ENCODE assay signal across 10 mouse cellular contexts in genomic region chr11:55075602-55076001, GRCm38 (mm10). TPM values are rescaled to one million over a fixed set of nuclear protein-coding genes. Genes with fewer than 3 reads are reported as not detected.
DNase-seq lines count a peak whose midpoint lies in the region; ATAC-seq and TF ChIP-seq lines count a peak whose summit lies in the region.
"Had no signal": no experiment of that assay in that cellular context is flagged by ENCODE, and none has a peak within 500 bp of the region (broad histone marks: within the 10 kb centered on the region; RNA-seq: fewer than 3 reads in every experiment).

No protein-coding gene starts in this region.

- H3K9me3 ChIP-seq in kidney, embryonic 16.5 days (ENCODE audit: low read length): 0 out of 2 replicates have a peak, but pooled peaks cover 3% of the 10 kb centered on the region
- H3K9me3 ChIP-seq: G1E had no signal

- WGBS in kidney, embryonic 16.5 days: 71% methylated on average over 2 of the region's 2 CpGs
- 29% methylated on average over 2 of the region's 2 CpGs for WGBS in lung, adult 2 months

- DNase-seq in kidney, postnatal 25 days: peak; percentile 51 to 61
- DNase-seq in cerebellum, adult 11-12 months: peak; percentile 87
- peak; percentile 75 for DNase-seq in gastrocnemius, adult 2 months
- peak; percentile 23 for DNase-seq in lung, adult 2 months
- no peak for DNase-seq in thymus, postnatal 0 days (ENCODE audit: low spot score)
- DNase-seq in ovary, adult 18-20 months (ENCODE audit: low spot score): no peak
- no peak for DNase-seq in urinary bladder, postnatal 10 days (ENCODE audit: low spot score)
- DNase-seq: spleen, adult 18-20 months had no signal

- H3K27ac ChIP-seq in kidney, embryonic 16.5 days (ENCODE audit: low read length): no peak overlapping the region
- H3K27ac ChIP-seq in gastrocnemius, adult 2 months: peak overlapping the region; percentile 93

- no peak overlapping the region for H3K9ac ChIP-seq in kidney, embryonic 16.5 days (replicated peaks; ENCODE audit: low read length)

- peaks cover 16% of the 10 kb centered on the region for H3K4me1 ChIP-seq in kidney, embryonic 16.5 days (ENCODE audit: insufficient read depth, low read length)
- peaks cover 3% of the 10 kb centered on the region; the same call in 1 of the 2 replicates for H3K4me1 ChIP-seq in lung, adult 2 months (ENCODE audit: control insufficient read depth, insufficient read depth, low read length)

- no peaks in the 10 kb centered on the region for H3K36me3 ChIP-seq in kidney, embryonic 16.5 days (ENCODE audit: insufficient read depth, low read length)
- H3K36me3 ChIP-seq: G1E had no signal

- no peaks in the 10 kb centered on the region for H3K27me3 ChIP-seq in kidney, embryonic 16.5 days (ENCODE audit: insufficient read depth, low read length)

- TF ChIP-seq POLR2A in lung, adult 2 months (IDR thresholded peaks at IDR 0.05; ENCODE audit: borderline replicate concordance, extremely low read depth, low read depth, low read length): no peak

- no peak for TF ChIP-seq CTCF in gastrocnemius, adult 2 months (IDR thresholded peaks at IDR 0.05)
- TF ChIP-seq CTCF in lung, adult 2 months (IDR thresholded peaks at IDR 0.05; ENCODE audit: insufficient read depth, low read length): no peak

- no peak overlapping the region for H3K4me3 ChIP-seq in kidney, embryonic 16.5 days (ENCODE audit: low read length)
- H3K4me3 ChIP-seq in gastrocnemius, adult 2 months: no peak overlapping the region
- H3K4me3 ChIP-seq in lung, adult 2 months (replicated peaks; ENCODE audit: extremely low read depth, low read depth, low read length): no peak overlapping the region

- H3K4me2 ChIP-seq in kidney, embryonic 16.5 days (replicated peaks; ENCODE audit: low read depth, low read length): no peak overlapping the region

- intact Hi-C loops in gastrocnemius, adult 2 months (cut with DNase I): loop anchor here (10.0 kb wide), 1 partner anchor 201 kb away; no protein-coding TSS in a partner anchor

- ATAC-seq in kidney, embryonic 16.5 days (ENCODE audit: low FRiP score, low TSS enrichment): no peak

RNA-seq across cellular contexts. Expression of gene Ccdc69, which starts 2.3 kb away (rescaled TPM):
- 3.0 and 3.6 TPM in 2 replicates for polyA plus RNA-seq in kidney, embryonic 16.5 days (2015; fragmentation: Nextera tagmentation; extraction: Ambion mirVana)
- 1 to 10 TPM; 3.6 to 3.9 TPM for total RNA-seq in gastrocnemius, adult 2 months (2021)
- polyA plus RNA-seq in lung, adult 2 months (2012; rRNA removed): 2.2 and 4.1 TPM in 2 replicates
- polyA plus RNA-seq in thymus, postnatal 0 days (2015; fragmentation: Nextera tagmentation; extraction: Ambion mirVana): 25.4 and 26.8 TPM in 2 replicates
- total RNA-seq: G1E had no signal
- polyA plus RNA-seq: G1E had no signal

RNA-seq across cellular contexts. Expression of gene Gm2a, which starts 22.3 kb away (rescaled TPM):
- 38.0 and 39.7 TPM in 2 replicates for polyA plus RNA-seq in kidney, embryonic 16.5 days (2015; fragmentation: Nextera tagmentation; extraction: Ambion mirVana)
- total RNA-seq in gastrocnemius, adult 2 months (2021): 1 to 10 TPM; 6.5 to 6.7 TPM
- polyA plus RNA-seq in lung, adult 2 months (2012; rRNA removed): 50.9 and 70.4 TPM in 2 replicates
- polyA plus RNA-seq in thymus, postnatal 0 days (2015; fragmentation: Nextera tagmentation; extraction: Ambion mirVana): 27.4 and 30.4 TPM in 2 replicates
- polyA plus RNA-seq: G1E had no signal

RNA-seq across cellular contexts. Expression of gene Anxa6, which starts 42.4 kb away (rescaled TPM):
- 239 and 266 TPM in 2 replicates for polyA plus RNA-seq in kidney, embryonic 16.5 days (2015; fragmentation: Nextera tagmentation; extraction: Ambion mirVana)
- total RNA-seq in gastrocnemius, adult 2 months (2021): 100 to 1,000 TPM; 166 to 187 TPM
- polyA plus RNA-seq in lung, adult 2 months (2012; rRNA removed): 151 and 170 TPM in 2 replicates
- 131 TPM in 2 replicates for polyA plus RNA-seq in thymus, postnatal 0 days (2015; fragmentation: Nextera tagmentation; extraction: Ambion mirVana)

Comparison
In these comparisons a context has a peak if more than half of its experiments do, and no peak if none do; other contexts are left out.
1. DNase-seq: peak in kidney, postnatal 25 days (2 of 2), cerebellum, adult 11-12 months (single experiment), gastrocnemius, adult 2 months (single experiment) and lung, adult 2 months (single experiment); none in thymus, postnatal 0 days (single experiment), ovary, adult 18-20 months (single experiment) and urinary bladder, postnatal 10 days (single experiment).